In the genomic region with DNA sequence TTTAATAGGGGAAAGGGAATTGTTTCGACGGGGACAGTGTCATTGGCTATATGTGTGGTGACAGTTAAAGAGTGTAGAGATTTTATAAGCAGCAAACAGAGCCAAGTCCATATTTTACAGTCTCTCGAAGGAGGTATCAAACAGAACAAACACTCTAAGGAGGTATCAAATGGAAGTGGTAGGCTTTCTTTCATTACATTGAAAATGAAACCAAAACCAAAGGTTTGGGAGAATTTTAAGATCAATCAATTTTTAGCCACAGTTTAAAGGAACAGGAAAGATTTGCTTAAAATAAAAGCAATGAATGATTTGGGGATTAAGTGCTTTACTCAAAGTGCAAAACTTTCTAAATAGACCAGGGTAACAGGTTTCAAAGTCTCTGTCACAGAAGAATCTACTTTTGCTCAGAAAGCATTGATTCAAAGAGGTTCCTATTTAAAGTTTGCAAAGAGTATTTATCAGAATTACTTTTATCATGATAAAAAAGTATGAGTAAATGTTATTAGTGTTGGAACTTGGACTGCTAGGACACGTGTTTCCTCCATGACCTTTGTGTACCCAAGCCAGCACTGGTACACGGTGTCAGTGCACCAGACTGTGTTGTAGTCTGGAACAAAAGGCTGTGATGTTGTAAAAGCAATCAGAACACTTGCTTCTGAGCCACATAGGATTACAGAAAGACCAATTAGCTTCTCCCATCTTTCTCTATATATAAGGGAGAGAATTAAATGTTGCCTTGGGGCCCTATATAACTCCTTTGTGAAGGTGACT, we compare ENCODE assay signal across 23 mouse cellular contexts. TPM values are rescaled to one million over a fixed set of nuclear protein-coding genes. Genes with fewer than 3 reads are reported as not detected.
A peak's percentile ranks its signal among the peaks of the same experiment; 100 is the strongest.
DNase-seq lines count a peak whose midpoint lies in the region.
"Had no signal": no experiment of that assay in that cellular context is flagged by ENCODE, and none has a peak within 500 bp of the region (broad histone marks: within the 10 kb centered on the region; RNA-seq: fewer than 3 reads in every experiment).

No protein-coding gene starts in this region.

- peak; percentile 35 for DNase-seq in heart, adult 11 months
- DNase-seq in heart, postnatal 4 days: no peak
- DNase-seq in CD4-positive, CD25-positive, alpha-beta regulatory T cell, adult 2 months (ENCODE audit: low read depth, low spot score): peak; percentile 19
- DNase-seq in induced T-regulatory cell, adult 2 months (ENCODE audit: low read depth): peak; percentile 49
- peak; percentile 48 for DNase-seq in naive thymus-derived CD4-positive, alpha-beta T cell, adult 2 months (ENCODE audit: low read depth)
- DNase-seq in lung, adult 18-20 months: no peak
- no peak for DNase-seq in neural tube, embryonic 10.5 days (ENCODE audit: extremely low spot score, low spot score)
- no peak for DNase-seq in lung, postnatal 10 days
- DNase-seq: adrenal gland, postnatal 10 days; cerebellum, adult 11 months; cerebellum, adult 9-10 months; cerebellum, postnatal 36 days; gastrocnemius, postnatal 25 days; heart, adult 18-20 months; heart, postnatal 36 days; kidney, adult 8-10 months; kidney, postnatal 14 days; layer of hippocampus, adult 9-11 months; lung, postnatal 4 days; retina, postnatal 1 day; right cerebral cortex, postnatal 14 days had no signal

RNA-seq across cellular contexts. Expression of a gene that starts 17.8 kb away (rescaled TPM):
- total RNA-seq in heart, postnatal 4 days (2021): 10 to 100 TPM; 14.8 to 16.7 TPM

RNA-seq across cellular contexts. Expression of a gene that starts 28.2 kb away (rescaled TPM):
- total RNA-seq in heart, postnatal 4 days (2021): not detected
- total RNA-seq: adrenal gland, postnatal 10 days; ES-E14; gastrocnemius, postnatal 25 days; heart, adult 18-20 months; heart, postnatal 36 days; left cerebral cortex, postnatal 14 days had no signal

Comparison
In these comparisons a context has a peak if more than half of its experiments do, and no peak if none do; other contexts are left out.
1. DNase-seq: peak in heart, adult 11 months (single experiment), CD4-positive, CD25-positive, alpha-beta regulatory T cell, adult 2 months (single experiment), induced T-regulatory cell, adult 2 months (single experiment) and naive thymus-derived CD4-positive, alpha-beta T cell, adult 2 months (single experiment); none in heart, postnatal 4 days (single experiment), lung, adult 18-20 months (0 of 2), neural tube, embryonic 10.5 days (single experiment) and lung, postnatal 10 days (single experiment).